Mouse (Mus musculus): Measurements from ENCODE around the gene Sell.
"Not testable (repeated sequence)": the region's sequence is repeated elsewhere in the genome, so short reads cannot be mapped to it uniquely, and the experiment has no call there.

Sell gene

GRCm38 (mm10) chr1:164061925-164062324 lies at the start of gene Sell:
TSS of gene Sell (plus strand) at chr1:164061982.
- no peak for DNase-seq (ENCODE audit: low spot score)

- DNase-seq (ENCODE audit: low spot score) = no peak
Observed at GRCm38 (mm10) chr1:164014616-164015015, 47.2 kb upstream of the Sell start.

DNA sequence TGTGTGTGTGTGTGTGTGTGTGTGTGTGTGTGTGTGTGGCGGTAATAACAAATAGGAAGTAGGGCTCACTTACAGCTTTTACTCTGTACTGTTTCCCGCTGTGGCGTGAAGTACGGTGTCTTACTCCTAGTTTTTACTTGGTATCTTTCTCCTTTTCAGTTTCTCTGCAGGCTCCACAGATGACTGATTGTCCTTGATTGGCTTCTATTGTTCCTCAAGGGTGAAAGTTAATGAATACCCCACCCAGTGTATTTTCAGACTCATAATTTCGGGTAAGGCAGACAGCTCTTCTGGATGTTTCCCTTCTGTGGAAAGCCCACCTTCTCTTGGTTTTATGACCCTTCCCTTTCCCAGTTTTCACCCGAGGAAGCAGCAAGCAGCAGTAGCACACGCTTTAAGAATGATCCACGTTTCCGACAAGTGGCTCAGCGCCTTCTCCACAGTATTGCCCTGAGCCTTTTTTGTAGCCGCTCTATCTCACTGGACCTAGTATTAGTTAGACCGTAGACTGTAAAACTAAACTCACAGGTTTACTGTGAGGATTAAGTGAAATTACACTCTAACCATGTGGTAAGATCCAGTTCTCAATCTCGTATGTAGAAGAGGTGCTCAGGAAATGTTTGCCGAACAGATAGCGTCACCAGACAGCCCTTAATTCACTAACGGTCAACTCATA lies 43.4 kb upstream of the Sell start:
- DNase-seq (ENCODE audit: low spot score) = no peak

DNA sequence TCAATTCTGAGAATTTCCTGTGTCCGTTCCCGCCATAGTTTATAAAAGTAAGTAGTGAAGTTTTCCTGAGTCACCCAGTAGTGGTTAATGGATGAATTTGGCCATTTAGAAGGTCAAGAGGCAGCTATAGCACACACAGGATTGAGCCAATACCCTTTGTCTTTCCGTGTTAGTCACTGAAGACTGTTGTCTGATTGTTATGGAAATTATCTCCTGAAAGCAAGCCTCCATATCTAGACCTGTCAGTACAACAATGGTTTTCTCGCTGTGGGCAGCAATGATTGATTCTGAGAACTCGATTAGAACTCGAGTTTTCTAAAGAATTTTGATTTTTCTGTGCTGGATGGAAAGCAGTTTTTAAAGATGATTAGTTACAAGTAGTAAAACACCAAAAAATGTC lies 42.0 kb upstream of the Sell start:
- DNase-seq (ENCODE audit: low spot score) = no peak

DNA sequence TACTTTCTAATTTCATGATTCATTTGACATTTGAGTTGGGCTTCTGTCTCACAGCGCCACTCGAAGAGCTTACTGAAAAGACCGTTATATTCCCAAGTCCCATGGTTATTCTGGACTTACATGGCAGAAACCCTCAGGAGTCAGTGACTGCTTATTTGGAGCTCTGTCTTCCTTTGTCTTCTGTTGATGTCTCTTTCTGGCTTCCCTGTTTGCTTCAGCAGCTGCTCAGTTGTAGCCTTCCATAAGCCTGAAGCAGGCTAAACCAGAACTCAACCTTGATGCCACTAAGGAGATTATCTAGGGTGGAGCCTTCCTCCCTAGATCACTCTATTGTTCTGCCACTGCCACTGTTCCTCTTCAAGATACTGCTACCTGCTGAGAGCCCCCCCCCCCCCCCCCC lies 41.0 kb upstream of the Sell start:
- not testable (repeated sequence) for DNase-seq (ENCODE audit: low spot score)

DNA sequence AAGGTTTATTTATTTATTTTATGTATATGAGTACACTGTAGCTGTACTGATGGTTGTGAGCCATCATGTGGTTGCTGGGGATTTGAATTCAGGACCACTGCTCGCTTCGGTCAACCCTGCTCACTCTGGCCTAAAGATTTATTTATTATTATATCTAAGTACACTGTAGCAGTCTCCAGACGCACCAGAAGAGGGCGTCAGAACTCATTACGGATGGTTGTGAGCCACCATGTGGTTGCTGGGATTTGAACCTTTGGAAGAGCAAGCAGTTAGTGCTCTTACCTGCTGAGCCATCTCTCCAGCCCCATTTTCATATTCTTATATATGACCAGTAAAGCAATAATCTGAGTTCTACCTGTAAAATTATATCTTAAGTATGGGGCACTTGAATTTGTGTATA lies 39.7 kb upstream of the Sell start:
- DNase-seq (ENCODE audit: low spot score) = not testable (repeated sequence)

- DNase-seq (ENCODE audit: low spot score) = no peak
Observed at GRCm38 (mm10) chr1:164025685-164026084, 36.1 kb upstream of the Sell start.

- DNase-seq (ENCODE audit: low spot score) = no peak
Observed at GRCm38 (mm10) chr1:164027416-164027815, 34.4 kb upstream of the Sell start.

DNA sequence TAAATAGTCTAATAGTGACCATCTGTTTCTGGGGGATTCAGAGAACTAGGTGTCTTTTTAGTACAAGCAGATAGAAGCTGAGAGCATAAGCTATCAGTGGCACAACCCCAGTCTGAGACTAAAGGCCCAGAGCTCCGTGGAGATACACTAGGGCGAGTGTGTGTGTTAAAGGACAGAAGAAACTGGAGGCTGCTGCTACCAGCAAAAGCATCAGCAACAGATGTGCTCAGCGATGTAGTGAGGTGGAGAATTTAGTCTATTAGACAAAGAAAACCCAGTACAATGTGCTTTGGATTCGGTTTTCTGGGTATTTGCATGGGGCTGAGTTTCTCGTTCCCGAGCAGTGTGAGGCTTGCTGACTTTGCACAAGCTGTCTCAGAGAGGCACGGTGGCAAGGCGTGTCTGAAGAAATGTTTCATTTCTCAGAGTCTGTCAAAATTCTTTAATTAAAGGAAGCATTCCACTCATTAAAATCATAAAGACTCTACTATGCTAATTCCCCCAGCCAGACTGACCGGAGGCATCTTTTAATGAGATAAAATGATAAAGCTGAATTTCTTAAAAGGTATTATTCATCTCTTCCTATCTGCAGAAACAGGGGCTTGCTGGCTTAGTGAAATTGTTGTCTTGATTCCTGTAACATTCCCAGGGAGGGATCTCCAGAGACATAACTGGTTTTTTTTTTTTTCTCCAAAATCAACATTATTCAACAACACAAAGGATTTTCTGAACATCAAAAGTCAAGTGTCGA lies 21.2 kb upstream of the Sell start:
- no peak for DNase-seq (ENCODE audit: low spot score)

- no peak for DNase-seq (ENCODE audit: low spot score)
Observed at GRCm38 (mm10) chr1:164043549-164043948, 18.2 kb upstream of the Sell start.

DNA sequence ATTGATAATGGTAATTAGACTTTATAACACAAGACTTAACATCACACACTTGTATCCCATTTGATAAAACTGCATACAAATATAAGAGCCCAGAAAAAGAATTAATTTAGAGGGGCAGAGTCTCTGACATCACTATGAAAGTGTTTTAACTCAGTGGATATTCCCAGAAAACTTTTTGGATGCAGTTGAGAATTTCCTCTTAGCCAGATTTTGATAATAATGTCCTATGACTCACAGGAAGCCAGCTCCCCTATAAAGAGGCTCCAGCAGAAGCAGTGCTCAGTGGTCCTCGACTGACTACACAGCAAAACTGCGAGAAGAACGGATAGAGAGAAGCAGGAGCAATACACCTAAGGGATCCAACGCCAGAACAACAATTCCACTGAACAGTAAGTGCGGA lies 13.8 kb upstream of the Sell start, which contains the start of gene Sele:
Gene Sele (plus strand): TSS at position 301 of the 400 bp plus-strand sequence.
- no peak for DNase-seq (ENCODE audit: low spot score)

- DNase-seq (ENCODE audit: low spot score) = no peak
Observed at GRCm38 (mm10) chr1:164053561-164053960, 8.2 kb upstream of the Sell start.

DNA sequence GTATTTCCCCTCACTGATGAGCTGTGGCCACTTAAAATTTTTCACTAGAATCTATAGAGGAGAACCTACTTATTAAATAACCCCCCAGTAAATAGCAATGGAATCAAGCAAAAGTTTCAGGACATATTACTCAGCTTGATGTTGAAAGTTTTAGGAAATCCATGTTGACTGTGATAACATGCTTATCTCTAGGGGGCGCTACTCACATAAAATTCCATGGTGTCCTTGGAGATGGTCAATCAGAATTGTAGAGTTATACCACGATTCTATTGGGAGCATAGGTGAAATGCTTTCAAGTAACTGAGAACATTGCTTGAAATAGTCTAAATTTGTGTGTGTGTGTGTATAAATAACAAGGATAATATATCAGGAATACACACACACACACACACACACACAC lies 7.0 kb upstream of the Sell start:
- DNase-seq (ENCODE audit: low spot score) = no peak

DNA sequence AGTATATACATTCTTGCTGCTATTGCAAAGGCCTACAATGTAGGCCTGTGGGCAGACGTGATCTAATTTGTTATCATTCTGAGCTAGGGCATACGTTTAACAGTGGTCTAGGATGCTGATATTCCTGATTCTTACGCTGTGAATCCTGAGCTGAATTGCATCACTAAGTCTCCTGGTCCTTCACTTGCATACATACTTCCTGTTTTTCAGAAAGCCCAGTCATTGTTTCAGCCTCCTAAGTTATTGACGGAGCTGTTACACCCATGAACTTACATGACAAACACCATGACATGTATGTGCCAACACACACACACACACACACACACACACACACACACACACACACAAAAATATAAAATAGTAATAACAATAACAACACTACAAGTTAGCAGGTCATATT lies 1.7 kb upstream of the Sell start:
- DNase-seq (ENCODE audit: low spot score) = no peak

DNA sequence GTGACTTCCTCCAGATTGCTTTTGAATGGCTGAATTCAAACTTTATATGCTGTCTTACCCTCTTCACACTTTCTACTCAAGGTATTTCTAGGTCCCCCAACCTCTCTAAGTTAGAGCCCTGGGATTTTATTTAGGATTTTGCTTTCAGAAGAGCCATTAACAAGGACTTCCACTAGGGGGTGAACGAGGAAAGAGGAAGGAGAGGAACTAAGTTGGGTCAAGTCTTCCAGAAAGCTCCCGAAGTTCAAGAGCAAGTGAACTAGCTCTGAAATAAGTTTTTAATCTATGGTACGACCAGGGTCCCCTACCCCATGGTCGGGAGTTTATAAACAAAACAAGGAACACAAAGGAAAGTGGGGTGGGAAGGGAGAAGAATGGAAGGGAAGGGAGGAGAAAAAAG lies 504 bp upstream of the Sell start:
- DNase-seq (ENCODE audit: low spot score) = no peak

GRCm38 (mm10) chr1:164062856-164063255 lies 1.1 kb downstream of the Sell start:
- DNase-seq (ENCODE audit: low spot score) = no peak

DNA sequence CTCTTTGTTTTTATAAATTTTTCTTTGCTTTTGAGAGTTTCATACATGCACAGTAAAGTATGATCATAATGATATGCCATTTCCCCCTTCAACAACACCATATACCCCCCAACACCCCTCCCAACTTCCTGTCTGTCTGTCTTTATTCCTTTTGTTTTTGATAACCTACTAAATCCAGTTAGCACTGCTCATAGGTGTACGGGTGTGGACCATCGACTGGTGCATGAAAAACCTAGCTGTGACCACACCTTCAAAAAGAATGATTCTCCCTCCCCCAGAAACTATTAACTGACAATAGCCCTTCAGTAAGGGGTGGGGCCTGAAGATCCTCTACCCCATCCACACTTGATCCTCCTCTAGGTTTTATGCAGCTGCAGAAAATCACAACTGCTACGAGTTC lies 2.0 kb downstream of the Sell start:
- DNase-seq (ENCODE audit: low spot score) = no peak

DNA sequence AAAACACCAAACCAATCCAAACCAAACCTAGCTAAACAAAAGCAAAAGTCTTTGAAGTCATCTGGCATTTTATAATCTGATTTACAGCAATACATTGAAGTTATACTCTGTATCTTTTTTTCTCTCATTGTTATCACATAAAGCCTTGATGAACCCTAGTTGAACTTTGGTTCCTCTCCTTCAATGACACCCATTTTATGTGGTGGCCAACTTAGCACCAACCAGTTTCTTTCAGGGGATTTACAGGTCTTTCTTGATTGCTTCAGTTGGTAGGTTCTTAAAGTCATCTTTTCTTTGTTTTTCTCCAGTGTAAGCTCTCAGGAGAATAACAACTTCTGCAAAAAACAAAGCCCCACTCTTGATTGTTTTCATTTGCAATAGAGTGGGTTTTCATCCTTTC lies 7.5 kb downstream of the Sell start:
- DNase-seq (ENCODE audit: low spot score) = no peak

DNA sequence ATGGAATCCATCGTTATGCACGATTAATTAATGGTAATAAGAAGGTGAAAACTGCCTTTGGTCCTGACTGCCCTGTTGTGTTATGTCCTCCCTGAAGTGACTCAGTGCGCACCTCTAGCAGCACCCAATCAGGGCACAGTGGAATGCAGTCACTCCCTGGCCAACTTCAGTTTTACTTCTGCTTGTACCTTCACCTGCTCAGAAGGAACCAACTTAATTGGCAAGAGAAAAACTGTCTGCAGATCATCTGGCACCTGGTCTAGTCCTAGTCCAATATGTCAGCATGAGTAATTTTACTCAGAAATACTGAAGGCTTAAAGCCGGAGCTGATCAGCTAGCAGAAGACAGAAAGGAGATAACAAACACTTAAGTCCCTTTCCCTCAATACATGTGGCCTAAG lies 8.7 kb downstream of the Sell start:
- DNase-seq (ENCODE audit: low spot score) = no peak

DNA sequence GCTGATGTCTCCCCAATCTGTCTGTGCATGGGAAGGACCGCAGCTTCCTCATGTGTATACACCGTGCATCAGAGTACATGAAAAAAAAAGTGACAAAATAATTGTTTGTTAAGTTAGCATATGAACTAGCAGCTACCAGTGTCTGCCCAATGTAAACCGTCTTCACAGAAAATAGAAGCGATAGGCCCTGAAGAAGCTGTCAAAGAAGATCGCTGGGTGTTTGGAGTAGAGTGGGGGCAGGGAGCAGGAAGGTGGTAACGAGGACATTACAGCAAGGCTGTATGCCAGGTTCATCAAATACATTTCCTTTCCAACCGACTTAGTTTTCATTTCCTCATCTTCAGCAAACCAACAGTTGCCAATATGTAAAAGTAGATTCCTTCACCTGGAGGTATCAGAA lies 9.3 kb downstream of the Sell start:
- no peak for DNase-seq (ENCODE audit: low spot score)

DNA sequence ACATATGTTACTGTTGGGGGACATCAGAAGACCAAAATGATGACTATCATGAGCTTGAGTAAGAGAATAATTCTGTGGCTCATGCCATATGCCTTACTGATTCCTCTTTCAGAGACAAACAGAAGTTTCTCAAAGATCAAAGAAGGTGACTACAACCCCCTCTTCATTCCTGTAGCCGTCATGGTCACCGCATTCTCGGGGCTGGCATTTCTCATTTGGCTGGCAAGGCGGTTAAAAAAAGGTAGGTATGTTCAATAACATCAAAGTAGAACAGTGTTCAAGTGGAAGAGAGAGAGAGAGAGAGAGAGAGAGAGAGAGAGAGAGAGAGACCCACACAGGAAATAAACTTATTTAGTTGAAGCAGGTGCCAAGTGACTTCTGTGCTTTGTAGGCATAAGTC lies 10.2 kb downstream of the Sell start:
- DNase-seq (ENCODE audit: low spot score) = no peak

GRCm38 (mm10) chr1:164073091-164073490 lies 11.3 kb downstream of the Sell start:
- DNase-seq (ENCODE audit: low spot score) = no peak

- no peak for DNase-seq (ENCODE audit: low spot score)
Observed at GRCm38 (mm10) chr1:164073803-164074202, 12.0 kb downstream of the Sell start.

- DNase-seq (ENCODE audit: low spot score) = no peak
Observed at GRCm38 (mm10) chr1:164074606-164075140, 12.9 kb downstream of the Sell start.

Data from testis, postnatal 14 days (tissue).